Mouse (Mus musculus): ENCODE measurements around the gene Tufm. TPM values are rescaled to one million over a fixed set of nuclear protein-coding genes. Genes with fewer than 3 reads are reported as not detected.

Gene Tufm
- 138 and 141 TPM in 2 replicates for polyA plus RNA-seq (2016; fragmentation: Nextera tagmentation; extraction: Ambion mirVana)

GRCm38 (mm10) chr7:126487052-126487483 lies at the start of gene Tufm:
Tufm (plus strand) TSS chr7:126487361.
- no peaks in the 10 kb centered on the region for H3K9me3 ChIP-seq
- peaks cover 27% of the 10 kb centered on the region for H3K36me3 ChIP-seq
- peak within 1 kb of the TSS; percentile 86 for H3K4me2 ChIP-seq (replicated peaks)
- peak within 1 kb of the TSS; percentile 77 for H3K4me3 ChIP-seq
- peak within 1 kb of the TSS; percentile 65 for H3K27ac ChIP-seq
- under 1% methylated on average over 32 of the region's 32 CpGs for WGBS
- H3K9ac ChIP-seq: peak within 1 kb of the TSS; percentile 68
- no peaks in the 10 kb centered on the region for H3K27me3 ChIP-seq
- H3K4me1 ChIP-seq: peaks cover 10% of the 10 kb centered on the region; the same call in 1 of the 2 replicates
- ATAC-seq (ENCODE audit: insufficient number of reproducible peaks, insufficient read depth, low FRiP score, low TSS enrichment): peak; percentile 89

- no peak overlapping the region for H3K4me3 ChIP-seq
- no peaks in the 10 kb centered on the region for H3K27me3 ChIP-seq
- 81% methylated on average over 9 of the region's 9 CpGs for WGBS
- H3K9me3 ChIP-seq: no peaks in the 10 kb centered on the region
- no peaks in the 10 kb centered on the region for H3K4me1 ChIP-seq
- no peak overlapping the region for H3K27ac ChIP-seq
- peaks cover 47% of the 10 kb centered on the region for H3K36me3 ChIP-seq
- no peak for ATAC-seq (ENCODE audit: insufficient number of reproducible peaks, insufficient read depth, low FRiP score, low TSS enrichment)
- no peak overlapping the region for H3K4me2 ChIP-seq (replicated peaks)
- no peak overlapping the region for H3K9ac ChIP-seq
Measured at GRCm38 (mm10) chr7:126440134-126440533, 47.0 kb upstream of the Tufm start.

- no peaks in the 10 kb centered on the region for H3K4me1 ChIP-seq
- no peaks in the 10 kb centered on the region for H3K9me3 ChIP-seq
- no peak overlapping the region for H3K9ac ChIP-seq
- no peak overlapping the region for H3K4me3 ChIP-seq
- 93% methylated on average over 10 of the region's 10 CpGs for WGBS
- ATAC-seq (ENCODE audit: insufficient number of reproducible peaks, insufficient read depth, low FRiP score, low TSS enrichment): no peak
- H3K27ac ChIP-seq: no peak overlapping the region
- H3K36me3 ChIP-seq: peaks cover 63% of the 10 kb centered on the region
- no peaks in the 10 kb centered on the region for H3K27me3 ChIP-seq
- no peak overlapping the region for H3K4me2 ChIP-seq (replicated peaks)
Measured at GRCm38 (mm10) chr7:126443997-126444396, 43.2 kb upstream of the Tufm start.

- Histone ChIP-seq H3K9me3 (no peaks in the 10 kb centered on the region), H3K9ac (no peak overlapping the region), H3K27ac (no peak overlapping the region), H3K36me3 (peaks cover 63% of the 10 kb centered on the region), H3K27me3 (no peaks in the 10 kb centered on the region), H3K4me1 (no peaks in the 10 kb centered on the region), H3K4me2 (replicated peaks) (no peak overlapping the region), H3K4me3 (no peak overlapping the region)
- WGBS: 90% methylated on average over 9 of the region's 9 CpGs
- peak; percentile 24; the same call in 1 of the 2 replicates for ATAC-seq (ENCODE audit: insufficient number of reproducible peaks, insufficient read depth, low FRiP score, low TSS enrichment)
Measured at GRCm38 (mm10) chr7:126444536-126444935, 42.6 kb upstream of the Tufm start.

- no peak overlapping the region for H3K4me2 ChIP-seq (replicated peaks)
- no peaks in the 10 kb centered on the region for H3K27me3 ChIP-seq
- no peak overlapping the region for H3K27ac ChIP-seq
- H3K36me3 ChIP-seq: peaks cover 59% of the 10 kb centered on the region
- H3K9me3 ChIP-seq: no peaks in the 10 kb centered on the region
- 93% methylated on average over 15 of the region's 15 CpGs for WGBS
- ATAC-seq (ENCODE audit: insufficient number of reproducible peaks, insufficient read depth, low FRiP score, low TSS enrichment): no peak
- no peaks in the 10 kb centered on the region for H3K4me1 ChIP-seq
- no peak overlapping the region for H3K9ac ChIP-seq
- H3K4me3 ChIP-seq: no peak overlapping the region
Measured at GRCm38 (mm10) chr7:126445104-126445815, 41.9 kb upstream of the Tufm start.

GRCm38 (mm10) chr7:126446217-126446616 lies 40.9 kb upstream of the Tufm start:
- peaks cover 56% of the 10 kb centered on the region for H3K36me3 ChIP-seq
- H3K27ac ChIP-seq: no peak overlapping the region
- 91% methylated on average over 21 of the region's 21 CpGs for WGBS
- ATAC-seq (ENCODE audit: insufficient number of reproducible peaks, insufficient read depth, low FRiP score, low TSS enrichment): no peak
- H3K4me2 ChIP-seq (replicated peaks): no peak overlapping the region
- H3K9ac ChIP-seq: no peak overlapping the region
- H3K4me1 ChIP-seq: no peaks in the 10 kb centered on the region
- no peaks in the 10 kb centered on the region for H3K27me3 ChIP-seq
- no peaks in the 10 kb centered on the region for H3K9me3 ChIP-seq
- H3K4me3 ChIP-seq: no peak overlapping the region

GRCm38 (mm10) chr7:126448481-126448880 lies 38.7 kb upstream of the Tufm start:
- Histone ChIP-seq H3K36me3 (peaks cover 44% of the 10 kb centered on the region), H3K4me2 (replicated peaks) (no peak overlapping the region), H3K27me3 (no peaks in the 10 kb centered on the region), H3K9me3 (no peaks in the 10 kb centered on the region), H3K4me3 (no peak overlapping the region), H3K27ac (no peak overlapping the region), H3K4me1 (no peaks in the 10 kb centered on the region), H3K9ac (no peak overlapping the region)
- WGBS: 91% methylated on average over 19 of the region's 19 CpGs
- ATAC-seq (ENCODE audit: insufficient number of reproducible peaks, insufficient read depth, low FRiP score, low TSS enrichment): no peak

GRCm38 (mm10) chr7:126449991-126450390 lies 37.2 kb upstream of the Tufm start:
- Histone ChIP-seq H3K4me1 (no peaks in the 10 kb centered on the region), H3K27ac (no peak overlapping the region), H3K4me3 (no peak overlapping the region), H3K4me2 (replicated peaks) (no peak overlapping the region), H3K9me3 (no peaks in the 10 kb centered on the region), H3K27me3 (no peaks in the 10 kb centered on the region), H3K9ac (no peak overlapping the region), H3K36me3 (peaks cover 33% of the 10 kb centered on the region)
- no peak for ATAC-seq (ENCODE audit: insufficient number of reproducible peaks, insufficient read depth, low FRiP score, low TSS enrichment)
- 89% methylated on average over 18 of the region's 18 CpGs for WGBS

- H3K9me3 ChIP-seq: no peaks in the 10 kb centered on the region
- H3K36me3 ChIP-seq: peaks cover 26% of the 10 kb centered on the region
- H3K4me3 ChIP-seq: no peak overlapping the region
- no peak overlapping the region for H3K27ac ChIP-seq
- no peaks in the 10 kb centered on the region for H3K27me3 ChIP-seq
- 84% methylated on average over 6 of the region's 6 CpGs for WGBS
- H3K9ac ChIP-seq: no peak overlapping the region
- no peaks in the 10 kb centered on the region for H3K4me1 ChIP-seq
- ATAC-seq (ENCODE audit: insufficient number of reproducible peaks, insufficient read depth, low FRiP score, low TSS enrichment): no peak
- no peak overlapping the region for H3K4me2 ChIP-seq (replicated peaks)
Measured at GRCm38 (mm10) chr7:126450641-126451040, 36.5 kb upstream of the Tufm start.

GRCm38 (mm10) chr7:126452244-126452643 lies 34.9 kb upstream of the Tufm start:
- no peaks in the 10 kb centered on the region for H3K4me1 ChIP-seq
- no peak for ATAC-seq (ENCODE audit: insufficient number of reproducible peaks, insufficient read depth, low FRiP score, low TSS enrichment)
- no peak overlapping the region for H3K4me2 ChIP-seq (replicated peaks)
- no peaks in the 10 kb centered on the region for H3K9me3 ChIP-seq
- H3K27me3 ChIP-seq: no peaks in the 10 kb centered on the region
- no peak overlapping the region for H3K9ac ChIP-seq
- no peak overlapping the region for H3K4me3 ChIP-seq
- H3K27ac ChIP-seq: no peak overlapping the region
- 86% methylated on average over 3 of the region's 3 CpGs for whole genome bisulfite sequencing
- peaks cover 12% of the 10 kb centered on the region for H3K36me3 ChIP-seq

- H3K36me3 ChIP-seq: 0 out of 2 replicates have a peak, but pooled peaks cover under 1% of the 10 kb centered on the region
- no peak overlapping the region for H3K4me2 ChIP-seq (replicated peaks)
- H3K9me3 ChIP-seq: no peaks in the 10 kb centered on the region
- no peak overlapping the region for H3K9ac ChIP-seq
- no peaks in the 10 kb centered on the region for H3K4me1 ChIP-seq
- no peaks in the 10 kb centered on the region for H3K27me3 ChIP-seq
- WGBS: 81% methylated on average over 7 of the region's 7 CpGs
- H3K4me3 ChIP-seq: no peak overlapping the region
- ATAC-seq (ENCODE audit: insufficient number of reproducible peaks, insufficient read depth, low FRiP score, low TSS enrichment): no peak
- no peak overlapping the region for H3K27ac ChIP-seq
Measured at GRCm38 (mm10) chr7:126453861-126454260, 33.3 kb upstream of the Tufm start.

- no peaks in the 10 kb centered on the region for H3K4me1 ChIP-seq
Measured at GRCm38 (mm10) chr7:126455242-126455641, 31.9 kb upstream of the Tufm start.

More at GRCm38 (mm10) chr7:126455242-126455641, 31.9 kb upstream of the Tufm start:
- no peak for ATAC-seq (ENCODE audit: insufficient number of reproducible peaks, insufficient read depth, low FRiP score, low TSS enrichment)
- no peaks in the 10 kb centered on the region for H3K27me3 ChIP-seq
- H3K27ac ChIP-seq: no peak overlapping the region
- no peak overlapping the region for H3K4me2 ChIP-seq (replicated peaks)
- no peak overlapping the region for H3K9ac ChIP-seq
- no peak overlapping the region for H3K4me3 ChIP-seq
- H3K9me3 ChIP-seq: no peaks in the 10 kb centered on the region
- no peaks in the 10 kb centered on the region for H3K36me3 ChIP-seq
- WGBS: 78% methylated on average over 2 of the region's 2 CpGs
